Mouse (Mus musculus) heart, adult 18-20 months (tissue): ENCODE data around the gene Gm21969. TPM values are rescaled to one million over a fixed set of nuclear protein-coding genes. Genes with fewer than 3 reads are reported as not detected.
A peak's percentile ranks its signal among the peaks of the same experiment; 100 is the strongest.

Experiments
- DNase-seq, 2 experiments: peaks; one replicate each; pipeline ENCODE4 v3.0.0; 2021 to 2022; ENCODE audit warnings: mixed read lengths in 1 of 2
- microRNA-seq, 2 experiments: library from miRNA; unstranded; fragments of <30 nt; microRNA quantifications; one replicate each; pipeline ENCODE4 v1.2.0; 2022
- total RNA-seq, 2 experiments: library from RNA; stranded (reverse); gene quantifications; 2 replicates each; pipeline ENCODE4 v1.2.3; 2021

The Gm21969 gene
- total RNA-seq, 2 experiments from 2014 or later = not detected

DNA sequence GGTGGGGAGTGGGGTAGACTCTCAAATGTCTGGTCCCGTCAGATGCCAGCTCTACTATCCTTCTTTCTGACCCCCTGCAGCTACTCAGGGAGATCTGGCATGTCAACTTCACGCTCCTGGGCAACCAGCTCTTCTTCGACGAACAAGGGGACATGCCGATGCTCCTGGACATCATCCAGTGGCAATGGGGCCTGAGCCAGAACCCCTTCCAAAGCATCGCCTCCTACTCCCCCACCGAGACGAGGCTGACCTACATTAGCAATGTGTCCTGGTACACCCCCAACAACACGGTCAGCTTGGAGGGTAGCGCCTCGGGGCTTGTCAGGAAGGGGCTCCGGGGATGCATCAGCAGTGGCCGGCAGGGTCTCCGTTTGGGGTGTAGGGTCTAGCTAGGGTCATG, 58.9 kb downstream of the Gm21969 start:
- no peak for DNase-seq

- no peak for DNase-seq
These were observed 64.6 kb downstream of the Gm21969 start for GRCm38 (mm10) chr4:139667632-139668031.

DNA sequence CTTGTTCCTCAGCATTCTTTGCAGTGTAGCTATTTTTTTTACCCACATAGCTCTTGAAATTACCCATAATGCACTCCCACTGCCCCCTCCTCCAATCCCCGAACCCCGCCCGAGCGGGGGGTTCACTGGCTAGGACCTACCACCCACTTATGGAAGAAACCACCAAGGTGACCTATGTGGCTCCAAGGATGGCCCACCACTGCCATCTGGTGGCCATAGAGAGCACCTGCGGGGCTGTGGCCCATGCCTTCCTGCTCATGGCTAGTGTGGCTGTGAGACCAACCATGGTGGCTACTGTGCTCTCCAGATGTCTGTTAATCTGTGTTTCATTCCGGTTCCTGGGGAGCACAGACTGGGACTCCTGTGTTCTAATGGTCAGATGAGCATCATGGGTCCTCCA, 66.9 kb downstream of the Gm21969 start:
- peak; percentile 31 to 63 for DNase-seq

- no peak for DNase-seq
These were observed 72.7 kb downstream of the Gm21969 start for GRCm38 (mm10) chr4:139675696-139676095.

GRCm38 (mm10) chr4:139683728-139684638, 81.0 kb downstream of the Gm21969 start:
- DNase-seq = no peak

DNA sequence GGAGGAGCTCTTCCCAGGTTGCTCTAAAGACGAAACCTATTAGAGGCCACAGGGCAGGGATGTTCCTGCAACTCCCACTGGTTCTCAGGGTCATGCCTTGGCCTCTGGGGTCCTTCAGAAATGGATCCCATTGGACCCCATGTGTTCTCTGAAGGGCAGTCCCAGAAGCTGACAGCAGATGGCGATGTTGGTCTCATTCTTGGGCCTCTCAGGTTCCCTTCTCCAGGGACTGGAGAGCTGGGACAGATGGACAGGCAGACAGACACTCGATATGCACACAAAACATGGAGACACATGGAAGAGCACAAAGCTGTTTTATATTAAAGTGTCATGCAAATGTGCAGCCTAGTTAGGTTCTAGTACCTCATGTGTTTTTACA, 81.6 kb downstream of the Gm21969 start:
- peak; percentile 16 to 74 for DNase-seq

DNA sequence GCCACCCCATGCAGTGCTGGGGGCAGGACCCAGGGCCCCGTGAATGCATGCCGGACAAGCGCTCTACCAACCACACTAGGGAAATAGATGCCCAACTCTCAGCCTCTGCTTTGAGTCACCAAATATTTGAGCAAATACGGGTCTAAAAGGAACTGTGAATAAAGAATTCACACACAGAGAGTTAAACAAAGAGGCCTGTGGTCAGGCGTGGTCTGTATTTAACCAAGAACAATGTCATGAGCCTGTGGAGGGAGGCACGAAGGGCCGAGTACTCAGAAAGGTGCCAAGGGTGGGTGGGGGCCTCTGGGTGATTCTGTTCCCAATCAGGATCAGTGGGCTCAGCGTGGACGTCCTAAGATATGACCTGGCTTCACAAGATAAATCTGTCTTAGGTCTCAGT, 85.1 kb downstream of the Gm21969 start:
- DNase-seq = no peak

GRCm38 (mm10) chr4:139689627-139690269, 86.8 kb downstream of the Gm21969 start:
- no peak for DNase-seq

- DNase-seq = no peak
These were observed 90.3 kb downstream of the Gm21969 start for GRCm38 (mm10) chr4:139693315-139693714.

GRCm38 (mm10) chr4:139697755-139698154, 94.8 kb downstream of the Gm21969 start:
- no peak for DNase-seq

GRCm38 (mm10) chr4:139698602-139699001, 95.6 kb downstream of the Gm21969 start:
- no peak for DNase-seq

GRCm38 (mm10) chr4:139702914-139703313, 99.9 kb downstream of the Gm21969 start:
- DNase-seq = no peak

GRCm38 (mm10) chr4:139703468-139703867, 100.5 kb downstream of the Gm21969 start:
- DNase-seq = no peak

- DNase-seq = no peak
These were observed 103.0 kb downstream of the Gm21969 start for GRCm38 (mm10) chr4:139705986-139706385.

- DNase-seq = no peak
These were observed 107.7 kb downstream of the Gm21969 start for GRCm38 (mm10) chr4:139710467-139711334.

Small RNAs within 50 kb of the gene (microRNA-seq; reads per million reads assigned to microRNA genes)
- gene Gm25571 (0 reads per million in 2 experiments), gene Mir7020 (0.76 to 1.4 reads per million in 2 experiments)

Other genes with a start within 250 kb of the Gm21969 start
- 1 to 10 TPM; 4.3 to 4.4 TPM for gene Iffo2, start 72.6 kb upstream of the Gm21969 start, total RNA-seq
- 10 to 100 TPM; 84.7 to 90.8 TPM for gene Aldh4a1, start 19.7 kb downstream of the Gm21969 start, total RNA-seq
- gene Tas1r2, start 50.4 kb downstream of the Gm21969 start, total RNA-seq = not detected
- not detected for gene Pax7, start 230.3 kb downstream of the Gm21969 start, total RNA-seq